Mouse (Mus musculus): ENCODE data around the gene Ttc25. TPM values are rescaled to one million over a fixed set of nuclear protein-coding genes. Genes with fewer than 3 reads are reported as not detected.

Gene Ttc25
- polyA plus RNA-seq, 2 experiments = 0.03 to 0.13 TPM

- Histone ChIP-seq H3K4me1 (replicated peaks; ENCODE audit: control insufficient read depth in 2 of 2, insufficient read depth in 2 of 2, low read length in 1 of 2) (peaks cover 0 to 5% of the 10 kb centered on the region in 2 experiments; a peak in 2 of 4 replicates), H3K9ac (replicated peaks) (no peak overlapping the region), H3K9me3 (ENCODE audit: control insufficient read depth, low read length) (no peaks in the 10 kb centered on the region), H3K4me2 (ENCODE audit: low read depth) (no peak overlapping the region), H3K4me3 (ENCODE audit: insufficient read depth in 1 of 2, low read depth in 2 of 2, low read length in 2 of 2) (no peak overlapping the region), H3K36me3 (replicated peaks; ENCODE audit: control insufficient read depth, insufficient read depth, low read depth) (peaks cover 24% of the 10 kb centered on the region), H3K27ac (no peak overlapping the region), H3K27me3 (ENCODE audit: control insufficient read depth, insufficient read depth, low read length) (no peaks in the 10 kb centered on the region)
- 63% methylated on average over 8 of the region's 8 CpGs for WGBS (ENCODE audit: insufficient replicate concordance)
- ATAC-seq (ENCODE audit: insufficient read depth) (no peak), DNase-seq (ENCODE audit: low read depth in 3 of 3, low spot score in 3 of 3) (no peak)
- TF ChIP-seq EP300 (IDR thresholded peaks at IDR 0.05; ENCODE audit: low read depth) = no peak
- no peak for TF ChIP-seq CTCF (IDR thresholded peaks at IDR 0.05; ENCODE audit: low read depth)
Measured at GRCm38 (mm10) chr11:100603813-100604212, 58.4 kb downstream of the Ttc25 start.

- Histone ChIP-seq H3K27me3 (ENCODE audit: control insufficient read depth, insufficient read depth, low read length) (no peaks in the 10 kb centered on the region), H3K9me3 (ENCODE audit: control insufficient read depth, low read length) (no peaks in the 10 kb centered on the region), H3K27ac (no peak overlapping the region), H3K9ac (replicated peaks) (no peak overlapping the region), H3K4me3 (ENCODE audit: insufficient read depth in 1 of 2, low read depth in 2 of 2, low read length in 2 of 2) (no peak overlapping the region), H3K36me3 (replicated peaks; ENCODE audit: control insufficient read depth, insufficient read depth, low read depth) (peaks cover 18% of the 10 kb centered on the region), H3K4me2 (ENCODE audit: low read depth) (no peak overlapping the region), H3K4me1 (replicated peaks; ENCODE audit: control insufficient read depth in 2 of 2, insufficient read depth in 2 of 2, low read length in 1 of 2) (peaks cover 0 to 5% of the 10 kb centered on the region in 2 experiments; a peak in 2 of 4 replicates)
- WGBS (ENCODE audit: insufficient replicate concordance) = 70% methylated on average over 4 of the region's 4 CpGs
- TF ChIP-seq EP300 (IDR thresholded peaks at IDR 0.05; ENCODE audit: low read depth) (no peak), CTCF (IDR thresholded peaks at IDR 0.05; ENCODE audit: low read depth) (no peak)
- ATAC-seq (ENCODE audit: insufficient read depth) (no peak), DNase-seq (ENCODE audit: low read depth in 3 of 3, low spot score in 3 of 3) (no peak)
Measured at GRCm38 (mm10) chr11:100604321-100605005, 59.1 kb downstream of the Ttc25 start.

- TF ChIP-seq CTCF (IDR thresholded peaks at IDR 0.05; ENCODE audit: low read depth) (no peak), EP300 (IDR thresholded peaks at IDR 0.05; ENCODE audit: low read depth) (no peak)
- H3K36me3 ChIP-seq (replicated peaks; ENCODE audit: control insufficient read depth, insufficient read depth, low read depth) = peaks cover 11% of the 10 kb centered on the region
- DNase-seq (ENCODE audit: low read depth in 3 of 3, low spot score in 3 of 3) (no peak), ATAC-seq (ENCODE audit: insufficient read depth) (no peak)
- H3K4me2 ChIP-seq (ENCODE audit: low read depth) = no peak overlapping the region
- H3K9me3 ChIP-seq (ENCODE audit: control insufficient read depth, low read length) = no peaks in the 10 kb centered on the region
- no peak overlapping the region for H3K4me3 ChIP-seq (ENCODE audit: insufficient read depth in 1 of 2, low read depth in 2 of 2, low read length in 2 of 2)
- H3K9ac ChIP-seq (replicated peaks) = no peak overlapping the region
- H3K4me1 ChIP-seq (replicated peaks; ENCODE audit: control insufficient read depth in 2 of 2, insufficient read depth in 2 of 2, low read length in 1 of 2) = peaks cover 0 to 7% of the 10 kb centered on the region in 2 experiments; a peak in 2 of 4 replicates
- H3K27me3 ChIP-seq (ENCODE audit: control insufficient read depth, insufficient read depth, low read length) = no peaks in the 10 kb centered on the region
- H3K27ac ChIP-seq = no peak overlapping the region
- 84% methylated on average over 10 of the region's 10 CpGs for whole genome bisulfite sequencing (ENCODE audit: insufficient replicate concordance)
Measured at GRCm38 (mm10) chr11:100605451-100605850, 60.0 kb downstream of the Ttc25 start.

GRCm38 (mm10) chr11:100607121-100607520 is 61.7 kb downstream of the Ttc25 start:
- H3K36me3 ChIP-seq (replicated peaks; ENCODE audit: control insufficient read depth, insufficient read depth, low read depth) = peaks cover 4% of the 10 kb centered on the region; the same call in 1 of the 2 replicates
- TF ChIP-seq EP300 (IDR thresholded peaks at IDR 0.05; ENCODE audit: low read depth) (no peak), CTCF (IDR thresholded peaks at IDR 0.05; ENCODE audit: low read depth) (no peak)
- H3K4me3 ChIP-seq (ENCODE audit: insufficient read depth in 1 of 2, low read depth in 2 of 2, low read length in 2 of 2) = no peak overlapping the region
- 86% methylated on average over 6 of the region's 6 CpGs for WGBS (ENCODE audit: insufficient replicate concordance)
- 0 out of 4 replicates have a peak, but pooled peaks cover 0 to 4% of the 10 kb centered on the region in 2 experiments for H3K4me1 ChIP-seq (replicated peaks; ENCODE audit: control insufficient read depth in 2 of 2, insufficient read depth in 2 of 2, low read length in 1 of 2)
- no peaks in the 10 kb centered on the region for H3K27me3 ChIP-seq (ENCODE audit: control insufficient read depth, insufficient read depth, low read length)
- H3K9me3 ChIP-seq (ENCODE audit: control insufficient read depth, low read length) = no peaks in the 10 kb centered on the region
- no peak overlapping the region for H3K27ac ChIP-seq
- no peak overlapping the region for H3K4me2 ChIP-seq (ENCODE audit: low read depth)
- ATAC-seq (ENCODE audit: insufficient read depth) (no peak), DNase-seq (ENCODE audit: low read depth in 3 of 3, low spot score in 3 of 3) (no peak)
- no peak overlapping the region for H3K9ac ChIP-seq (replicated peaks)

- 0 out of 4 replicates have a peak, but pooled peaks cover 0 to 3% of the 10 kb centered on the region in 2 experiments for H3K4me1 ChIP-seq (replicated peaks; ENCODE audit: control insufficient read depth in 2 of 2, insufficient read depth in 2 of 2, low read length in 1 of 2)
- no peak for DNase-seq (ENCODE audit: low read depth in 3 of 3, low spot score in 3 of 3)
- H3K4me2 ChIP-seq (ENCODE audit: low read depth) = no peak overlapping the region
- TF ChIP-seq CTCF (IDR thresholded peaks at IDR 0.05; ENCODE audit: low read depth) (no peak), EP300 (IDR thresholded peaks at IDR 0.05; ENCODE audit: low read depth) (no peak)
- H3K36me3 ChIP-seq (replicated peaks; ENCODE audit: control insufficient read depth, insufficient read depth, low read depth) = peaks cover 4% of the 10 kb centered on the region; the same call in 1 of the 2 replicates
- WGBS (ENCODE audit: insufficient replicate concordance) = 51% methylated on average over 4 of the region's 4 CpGs
- no peak for ATAC-seq (ENCODE audit: insufficient read depth)
- H3K4me3 ChIP-seq (ENCODE audit: insufficient read depth in 1 of 2, low read depth in 2 of 2, low read length in 2 of 2) = no peak overlapping the region
- no peak overlapping the region for H3K9ac ChIP-seq (replicated peaks)
- no peaks in the 10 kb centered on the region for H3K9me3 ChIP-seq (ENCODE audit: control insufficient read depth, low read length)
- H3K27me3 ChIP-seq (ENCODE audit: control insufficient read depth, insufficient read depth, low read length) = no peaks in the 10 kb centered on the region
- no peak overlapping the region for H3K27ac ChIP-seq
Measured at GRCm38 (mm10) chr11:100608796-100609195, 63.4 kb downstream of the Ttc25 start.

All from liver, embryonic 14.5 days (tissue).